Mouse (Mus musculus) C2C12 (cell line): ENCODE results near the gene Slc34a3. TPM values are rescaled to one million over a fixed set of nuclear protein-coding genes. Genes with fewer than 3 reads are reported as not detected.

Experiments used
- H3K27me3 ChIP-seq: one replicate; pipeline ENCODE4 v1.6.1; 2011; ENCODE audit not compliant: control insufficient read depth, insufficient read depth, insufficient read length
- H3K36me3 ChIP-seq: one replicate; pipeline ENCODE4 v1.6.1; 2011; ENCODE audit not compliant: control insufficient read depth, insufficient read depth
- H3K4me3 ChIP-seq: one replicate; pipeline ENCODE4 v1.5.1; 2011; ENCODE audit warnings: mild to moderate bottlenecking, control low read depth; ENCODE audit not compliant: poor library complexity, insufficient read depth, severe bottlenecking
- H3K79me2 ChIP-seq: one replicate; pipeline ENCODE4 v1.6.1; 2011; ENCODE audit not compliant: control insufficient read depth, insufficient read depth
- H3K79me3 ChIP-seq: one replicate; pipeline ENCODE4 v1.6.1; 2011; ENCODE audit warnings: low read depth, control low read depth
- H3ac ChIP-seq: one replicate; pipeline ENCODE3; 2011; ENCODE audit warnings: low read depth; ENCODE audit not compliant: control insufficient read depth, insufficient read length
- CEBPB ChIP-seq: IDR thresholded peaks from one replicate; pipeline ENCODE4 v1.6.1; 2011; ENCODE audit warnings: low read depth, mild to moderate bottlenecking, control low read depth, moderate library complexity
- CTCF ChIP-seq: IDR thresholded peaks from one replicate; pipeline ENCODE4 v1.5.1; 2011; ENCODE audit not compliant: control insufficient read depth, insufficient read depth, insufficient read length
- FOSL1 ChIP-seq: IDR thresholded peaks from one replicate; pipeline ENCODE4 v1.8.0; 2011; ENCODE audit warnings: mild to moderate bottlenecking, low read length; ENCODE audit not compliant: poor library complexity, insufficient read depth, severe bottlenecking
- MAX ChIP-seq: IDR thresholded peaks from one replicate; pipeline ENCODE4 v1.6.1; 2011; ENCODE audit warnings: mild to moderate bottlenecking, control low read depth
- MYOD1 ChIP-seq: IDR thresholded peaks from one replicate; pipeline ENCODE4 v1.6.1; 2011; ENCODE audit warnings: low read depth; ENCODE audit not compliant: control insufficient read depth, insufficient read length
- MYOG ChIP-seq: IDR thresholded peaks from one replicate; pipeline ENCODE4 v1.6.1; 2011; ENCODE audit not compliant: control insufficient read depth, insufficient read length; ENCODE audit errors: extremely low read depth
- USF1 ChIP-seq: IDR thresholded peaks from one replicate; pipeline ENCODE4 v1.6.1; 2011; ENCODE audit warnings: low read depth, mild to moderate bottlenecking, control low read depth, moderate library complexity
- polyA plus RNA-seq: library from polyadenylated mRNA; unstranded; fragments of >200 nt; fragmentation: generic; extraction: Trizol; gene quantifications from one replicate; pipeline ENCODE4 v1.2.1, GENCODE M21; 2012; ENCODE audit warnings: missing spikeins

Slc34a3 gene
- polyA plus RNA-seq, 1 experiment, result not detected

DNA sequence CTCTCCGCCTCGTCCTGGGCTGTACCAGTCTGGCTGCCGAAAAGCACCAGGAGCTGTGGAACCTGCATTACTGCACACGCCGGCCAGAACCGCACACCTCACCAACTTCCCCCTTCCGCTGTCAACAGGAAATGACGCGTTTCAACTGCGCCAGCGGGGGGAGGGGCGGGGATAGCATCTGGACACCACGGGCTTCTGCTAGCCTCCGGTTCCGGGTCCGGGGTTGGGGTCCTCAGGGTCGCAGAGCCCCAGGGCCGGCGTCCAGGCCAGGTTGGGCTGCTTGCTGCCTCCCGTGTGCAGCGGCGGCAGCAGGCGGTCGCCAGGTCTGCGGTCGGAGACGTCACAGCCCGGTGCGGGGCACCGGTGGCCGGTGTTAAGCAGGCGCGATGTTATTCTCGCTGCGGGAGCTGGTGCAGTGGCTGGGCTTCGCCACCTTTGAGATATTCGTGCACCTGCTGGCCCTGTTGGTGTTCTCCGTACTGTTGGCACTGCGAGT is 21.2 kb upstream of the Slc34a3 start, which contains the start of gene Tmem203:
Gene Tmem203, plus strand, starts transcription at position 156 of the 496 bp plus-strand sequence.
- Histone ChIP-seq H3K79me2 (peaks cover 31% of the 10 kb centered on the region), H3K36me3 (peaks cover 23% of the 10 kb centered on the region), H3K79me3 (peaks cover 18% of the 10 kb centered on the region), H3ac (peak within 1 kb of the TSS; percentile 86), H3K27me3 (no peaks in the 10 kb centered on the region), H3K4me3 (peak within 1 kb of the TSS; percentile 96)
- TF ChIP-seq MAX (peak; percentile 77), MYOD1 (no peak), CTCF (no peak)

DNA sequence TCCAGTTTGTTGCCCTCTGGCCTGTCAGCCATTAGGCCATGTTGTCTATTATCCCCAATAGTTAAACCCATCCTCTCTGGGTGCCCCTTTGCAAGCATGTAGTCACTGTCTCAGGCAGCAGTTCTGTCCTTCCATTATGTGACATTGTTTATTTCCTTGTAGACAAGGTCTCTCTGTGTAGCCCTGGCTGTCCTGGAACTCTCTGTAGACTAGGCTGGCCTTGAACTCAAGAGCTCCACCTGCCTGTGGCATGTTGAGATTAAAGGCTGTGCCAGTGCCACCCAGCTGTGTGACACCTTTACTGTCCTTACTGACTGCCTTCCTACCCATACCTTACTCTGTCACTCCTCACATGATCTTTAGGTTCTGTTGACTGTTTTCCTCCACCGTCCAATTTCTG is 18.2 kb upstream of the Slc34a3 start:
- Histone ChIP-seq H3K27me3 (no peaks in the 10 kb centered on the region), H3K36me3 (peaks cover 47% of the 10 kb centered on the region), H3ac (no peak overlapping the region), H3K79me3 (peaks cover 18% of the 10 kb centered on the region), H3K4me3 (no peak overlapping the region), H3K79me2 (peaks cover 31% of the 10 kb centered on the region)
- TF ChIP-seq CTCF (peak; percentile 3), MYOG (no peak)

DNA sequence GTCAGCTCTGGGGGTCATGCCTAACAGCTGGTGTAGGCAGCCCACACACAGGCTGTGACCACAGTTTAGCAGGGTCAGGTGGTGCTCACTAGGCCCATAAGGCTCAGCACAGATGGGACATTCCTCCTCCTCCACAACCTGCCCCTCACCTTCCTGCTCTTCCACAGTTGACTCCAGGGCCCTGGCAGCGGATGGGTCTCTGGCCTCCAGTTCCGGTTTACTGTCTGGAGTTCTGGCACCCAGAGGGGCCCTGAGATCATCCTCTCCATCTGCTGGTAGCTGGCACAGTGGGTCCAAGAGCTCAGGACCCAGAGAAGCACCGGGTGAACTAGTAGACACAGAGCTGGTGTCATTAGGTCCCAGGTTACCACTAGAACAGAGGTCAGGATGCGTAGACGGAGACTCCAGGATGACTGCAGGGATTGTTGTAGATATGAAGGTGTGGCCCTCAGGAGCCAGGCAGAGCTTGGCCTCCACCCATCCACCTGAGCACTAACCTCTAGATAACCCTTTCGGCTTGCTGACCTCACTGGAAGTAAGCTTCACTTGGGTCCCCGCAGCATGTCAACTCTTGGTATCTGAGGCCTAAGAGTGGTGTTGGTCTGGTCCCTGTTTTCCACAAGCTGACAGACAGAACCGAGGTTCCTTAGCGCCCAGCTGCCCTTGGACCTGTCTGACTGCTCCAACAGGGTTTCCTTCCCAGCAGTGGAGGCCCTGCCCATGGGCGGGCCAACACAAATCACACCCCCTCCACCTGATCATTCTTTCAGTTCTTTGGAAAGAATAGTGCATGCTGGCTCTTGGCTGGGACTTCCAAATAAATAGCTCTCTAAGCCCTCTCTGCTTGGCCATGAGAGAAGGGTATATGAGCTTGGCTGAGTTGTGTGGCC is 12.3 kb upstream of the Slc34a3 start, which contains the start of gene AL732309.1:
Gene AL732309.1, minus strand, starts transcription at position 681 of the 890 bp plus-strand sequence.
- no peaks in the 10 kb centered on the region for H3K79me3 ChIP-seq
- H3K79me2 ChIP-seq, result no peaks in the 10 kb centered on the region
- no peak for TF ChIP-seq USF1
- no peak for TF ChIP-seq MYOG
- H3K4me3 ChIP-seq, result no peak within 1 kb of the TSS
- peaks cover 19% of the 10 kb centered on the region for H3K27me3 ChIP-seq
- no peak within 1 kb of the TSS for H3ac ChIP-seq
- peaks cover 39% of the 10 kb centered on the region for H3K36me3 ChIP-seq

DNA sequence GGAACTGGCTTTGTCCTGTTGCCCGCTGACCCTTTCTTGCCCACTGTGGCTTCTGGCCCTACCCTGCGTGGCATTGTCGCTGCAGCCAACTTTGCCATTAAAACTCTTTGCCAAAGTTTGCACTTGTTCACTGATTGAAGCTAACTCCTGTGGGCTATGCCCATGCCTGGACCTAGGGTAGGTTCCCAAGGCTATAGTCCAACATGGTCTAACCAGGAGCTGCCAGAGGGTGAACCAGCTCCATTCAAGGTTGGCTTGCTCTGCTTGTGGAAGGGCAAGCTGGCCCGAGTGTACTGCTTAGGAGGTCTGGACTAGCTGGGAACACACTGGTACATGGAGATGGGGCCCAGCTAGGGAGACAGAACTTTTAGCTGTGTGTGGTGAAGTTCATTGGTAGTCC is 10.0 kb upstream of the Slc34a3 start:
- no peaks in the 10 kb centered on the region for H3K79me3 ChIP-seq

DNA sequence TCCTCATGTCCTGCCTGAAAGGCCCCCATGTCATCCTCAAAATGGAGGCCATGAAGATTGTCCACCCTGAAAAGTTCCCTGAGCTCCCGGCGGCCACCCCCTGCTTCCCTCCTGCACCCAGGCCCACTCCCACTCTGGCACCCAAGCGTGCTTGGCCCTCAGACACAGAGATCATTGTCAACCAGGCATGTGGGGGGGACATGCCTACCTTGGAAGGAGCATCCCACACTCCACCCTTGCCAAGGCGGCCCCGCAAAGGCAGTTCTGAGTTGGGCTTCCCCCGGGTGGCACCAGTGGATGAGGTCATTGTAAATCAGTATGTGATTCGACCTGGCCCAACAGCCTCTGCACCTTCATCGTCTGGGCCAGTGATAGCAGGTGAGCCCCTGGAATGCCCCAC is 9.2 kb upstream of the Slc34a3 start:
- Histone ChIP-seq H3K27me3 (peaks cover 24% of the 10 kb centered on the region), H3K36me3 (peaks cover 11% of the 10 kb centered on the region), H3K4me3 (no peak overlapping the region), H3K79me3 (no peaks in the 10 kb centered on the region), H3ac (no peak overlapping the region), H3K79me2 (no peaks in the 10 kb centered on the region)
- no peak for TF ChIP-seq MAX
- no peak for TF ChIP-seq MYOD1
- no peak for TF ChIP-seq CEBPB
- no peak for TF ChIP-seq MYOG
- no peak for TF ChIP-seq CTCF
- no peak for TF ChIP-seq USF1
- TF ChIP-seq FOSL1, result no peak

More for the DNA sequence above, 10.0 kb upstream of the Slc34a3 start:
- Histone ChIP-seq H3ac (no peak overlapping the region), H3K27me3 (peaks cover 21% of the 10 kb centered on the region), H3K79me2 (no peaks in the 10 kb centered on the region), H3K4me3 (no peak overlapping the region), H3K36me3 (peaks cover 17% of the 10 kb centered on the region)
- TF ChIP-seq MAX, result no peak
- TF ChIP-seq USF1, result no peak
- TF ChIP-seq CTCF, result no peak
- TF ChIP-seq MYOD1, result no peak
- no peak for TF ChIP-seq CEBPB
- no peak for TF ChIP-seq FOSL1
- no peak for TF ChIP-seq MYOG

DNA sequence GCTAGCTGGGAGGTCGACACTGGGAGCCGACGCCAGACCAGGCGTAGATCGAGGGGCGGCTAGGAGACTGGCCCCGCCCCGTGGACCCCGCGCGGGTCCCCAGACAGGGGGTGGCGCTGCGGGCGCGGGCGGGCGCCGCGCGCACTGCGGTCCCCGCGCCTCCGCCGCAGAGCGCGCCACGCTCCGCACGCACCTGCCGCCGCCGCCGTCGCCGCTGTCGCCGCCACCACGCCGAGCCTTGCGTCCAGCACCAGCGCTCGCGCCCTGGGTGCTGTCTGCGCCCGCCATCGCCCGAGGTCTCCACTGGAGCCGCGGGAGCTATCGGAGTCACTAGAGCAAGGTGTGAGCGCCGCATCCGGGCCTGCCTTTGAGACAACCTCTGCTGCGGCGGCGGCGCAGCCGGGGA is 7.9 kb upstream of the Slc34a3 start, which contains the start of the genes Rnf208 and Cysrt1:
Gene Rnf208, plus strand, starts transcription at position 155 of the 406 bp plus-strand sequence.
Gene Cysrt1, minus strand, starts transcription at position 352 of the 406 bp plus-strand sequence.
- no peak within 1 kb of the TSS for H3K4me3 ChIP-seq
- H3K79me2 ChIP-seq, result no peaks in the 10 kb centered on the region
- H3K27me3 ChIP-seq, result peaks cover 24% of the 10 kb centered on the region

More for the DNA sequence above, 7.9 kb upstream of the Slc34a3 start, which contains the start of the genes Rnf208 and Cysrt1:
- Histone ChIP-seq H3K36me3 (peaks cover 5% of the 10 kb centered on the region), H3ac (no peak within 1 kb of the TSS), H3K79me3 (no peaks in the 10 kb centered on the region)
- TF ChIP-seq CEBPB (no peak), FOSL1 (no peak), MAX (no peak), CTCF (no peak), MYOD1 (no peak), USF1 (no peak), MYOG (no peak)
